Mouse (Mus musculus) G1E (cell line): Measurements from ENCODE around the gene Slc9a3r1.

Experiments
- CTCF ChIP-seq: IDR thresholded peaks from 2 replicates; pipeline ENCODE4 v1.5.1; 2012; ENCODE audit warnings: low read depth, low read length, inconsistent platforms, mixed read lengths
- GATA2 ChIP-seq: IDR thresholded peaks from 2 replicates; pipeline ENCODE4 v1.6.1; 2012; ENCODE audit warnings: low read depth, low read length, inconsistent platforms, borderline replicate concordance
- POLR2AphosphoS5 ChIP-seq: IDR thresholded peaks from 2 replicates; pipeline ENCODE4 v1.6.1; 2012; ENCODE audit warnings: low read depth, low read length, inconsistent platforms; ENCODE audit not compliant: insufficient replicate concordance
- TAL1 ChIP-seq: conservative IDR thresholded peaks from 2 replicates; pipeline ENCODE4 v1.6.1; 2012; ENCODE audit warnings: low read depth, low read length, inconsistent platforms, mixed read lengths

DNA sequence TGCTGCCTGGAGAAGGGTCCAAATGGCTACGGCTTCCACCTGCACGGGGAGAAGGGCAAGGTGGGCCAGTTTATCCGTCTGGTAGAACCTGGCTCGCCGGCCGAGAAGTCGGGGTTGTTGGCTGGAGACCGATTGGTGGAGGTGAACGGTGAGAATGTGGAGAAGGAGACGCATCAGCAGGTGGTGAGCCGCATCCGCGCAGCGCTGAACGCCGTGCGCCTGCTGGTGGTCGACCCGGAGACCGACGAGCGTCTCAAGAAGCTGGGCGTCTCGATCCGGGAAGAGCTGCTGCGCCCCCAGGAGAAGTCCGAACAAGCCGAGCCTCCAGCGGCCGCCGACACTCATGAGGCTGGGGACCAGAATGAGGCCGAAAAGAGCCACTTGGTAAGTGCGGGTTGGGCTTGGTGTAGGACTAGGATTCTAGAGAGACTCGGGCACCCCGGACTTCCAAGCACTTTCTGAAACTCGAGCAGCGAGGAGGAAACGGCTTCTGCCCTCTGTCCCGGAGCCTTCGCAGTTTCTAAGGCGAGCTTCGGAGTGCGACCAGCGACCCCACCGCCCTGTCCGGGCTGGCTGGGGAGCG lies 518 bp downstream of the Slc9a3r1 start:
- TF ChIP-seq POLR2AphosphoS5 (no peak), TAL1 (no peak), CTCF (no peak), GATA2 (no peak)
